Mouse (Mus musculus): Measurements from ENCODE around the gene Zfp157. TPM values are rescaled to one million over a fixed set of nuclear protein-coding genes. Genes with fewer than 3 reads are reported as not detected.

The Zfp157 gene
- polyA plus RNA-seq (2014; fragmentation: Illumina TruSeq; extraction: RNeasy Lipid Tissue Mini Kit (QIAGEN cat#74804); ENCODE audit: low read depth, low replicate concordance), result 20.6 TPM

GRCm38 (mm10) chr5:138441286-138442194 is at the start of gene Zfp157:
Gene Zfp157, plus strand, starts transcription at chr5:138441468.

Other genes starting within 250 kb of the Zfp157 start
- 0.47 TPM for gene Mblac1, start 247.2 kb upstream of the Zfp157 start, polyA plus RNA-seq (2014; fragmentation: Illumina TruSeq; extraction: RNeasy Lipid Tissue Mini Kit (QIAGEN cat#74804); ENCODE audit: low read depth, low replicate concordance)
- not detected for gene Nxpe5, start 215.6 kb upstream of the Zfp157 start, polyA plus RNA-seq (2014; fragmentation: Illumina TruSeq; extraction: RNeasy Lipid Tissue Mini Kit (QIAGEN cat#74804); ENCODE audit: low read depth, low replicate concordance)
- 1.3 TPM for gene Lamtor4, start 186.0 kb upstream of the Zfp157 start, polyA plus RNA-seq (2014; fragmentation: Illumina TruSeq; extraction: RNeasy Lipid Tissue Mini Kit (QIAGEN cat#74804); ENCODE audit: low read depth, low replicate concordance)
- gene BC037034, start 177.4 kb upstream of the Zfp157 start, polyA plus RNA-seq (2014; fragmentation: Illumina TruSeq; extraction: RNeasy Lipid Tissue Mini Kit (QIAGEN cat#74804); ENCODE audit: low read depth, low replicate concordance), result 1.9 TPM
- not detected for gene Gal3st4, start 168.6 kb upstream of the Zfp157 start, polyA plus RNA-seq (2014; fragmentation: Illumina TruSeq; extraction: RNeasy Lipid Tissue Mini Kit (QIAGEN cat#74804); ENCODE audit: low read depth, low replicate concordance)
- not detected for gene Gm43720, start 161.5 kb upstream of the Zfp157 start, polyA plus RNA-seq (2014; fragmentation: Illumina TruSeq; extraction: RNeasy Lipid Tissue Mini Kit (QIAGEN cat#74804); ENCODE audit: low read depth, low replicate concordance)
- 0.23 TPM for gene Gpc2, start 161.5 kb upstream of the Zfp157 start, polyA plus RNA-seq (2014; fragmentation: Illumina TruSeq; extraction: RNeasy Lipid Tissue Mini Kit (QIAGEN cat#74804); ENCODE audit: low read depth, low replicate concordance)
- not detected for gene Stag3, start 161.2 kb upstream of the Zfp157 start, polyA plus RNA-seq (2014; fragmentation: Illumina TruSeq; extraction: RNeasy Lipid Tissue Mini Kit (QIAGEN cat#74804); ENCODE audit: low read depth, low replicate concordance)
- gene Pvrig, start 99.5 kb upstream of the Zfp157 start, polyA plus RNA-seq (2014; fragmentation: Illumina TruSeq; extraction: RNeasy Lipid Tissue Mini Kit (QIAGEN cat#74804); ENCODE audit: low read depth, low replicate concordance), result not detected
- gene 1700123K08Rik, start 123.2 kb downstream of the Zfp157 start, polyA plus RNA-seq (2014; fragmentation: Illumina TruSeq; extraction: RNeasy Lipid Tissue Mini Kit (QIAGEN cat#74804); ENCODE audit: low read depth, low replicate concordance), result not detected
- 81.8 TPM for gene Zfp68, start 178.3 kb downstream of the Zfp157 start, polyA plus RNA-seq (2014; fragmentation: Illumina TruSeq; extraction: RNeasy Lipid Tissue Mini Kit (QIAGEN cat#74804); ENCODE audit: low read depth, low replicate concordance)
- 9.9 TPM for gene A430033K04Rik, start 181.4 kb downstream of the Zfp157 start, polyA plus RNA-seq (2014; fragmentation: Illumina TruSeq; extraction: RNeasy Lipid Tissue Mini Kit (QIAGEN cat#74804); ENCODE audit: low read depth, low replicate concordance)

Measured in adrenal gland, adult 10 weeks (tissue).